Mouse (Mus musculus) heart, postnatal 0 days (tissue): ENCODE measurements around the gene Flywch2. TPM values are rescaled to one million over a fixed set of nuclear protein-coding genes. Genes with fewer than 3 reads are reported as not detected.

Experiments
- ATAC-seq: fragments of 200-750 bp; cut with Nextera tagmentation; 2 replicates; pipeline ENCODE4 v1.8.0; 2017; ENCODE audit warnings: low read depth, moderate number of reproducible peaks, moderate library complexity; ENCODE audit not compliant: insufficient read depth
- DNase-seq: peaks from one replicate; pipeline ENCODE4 v3.0.0-alpha.2; 2016; ENCODE audit warnings: low spot score
- H3K27ac ChIP-seq: fragments of 300-500 bp; sonication (generic); 2 replicates; pipeline ENCODE4 v1.5.1; 2014; ENCODE audit warnings: low read depth, mild to moderate bottlenecking
- H3K27me3 ChIP-seq: fragments of 300-500 bp; sonication (generic); 2 replicates; pipeline ENCODE4 v1.6.1; 2014; ENCODE audit warnings: low read length, mixed read lengths; ENCODE audit not compliant: control insufficient read depth, insufficient read depth
- H3K36me3 ChIP-seq: fragments of 300-500 bp; sonication (generic); replicated peaks from 2 replicates; pipeline ENCODE4 v1.6.1; 2014; ENCODE audit warnings: low read length, mixed read lengths; ENCODE audit not compliant: control insufficient read depth, insufficient read depth
- H3K4me1 ChIP-seq: fragments of 300-500 bp; sonication (generic); 2 replicates; pipeline ENCODE4 v1.6.1; 2014; ENCODE audit warnings: antibody characterized with exemption; ENCODE audit not compliant: control insufficient read depth, insufficient read depth
- H3K4me2 ChIP-seq: fragments of 300-500 bp; sonication (generic); 2 replicates; pipeline ENCODE4 v1.6.1; 2014; ENCODE audit warnings: low read depth, mild to moderate bottlenecking, low read length, moderate library complexity
- H3K4me3 ChIP-seq: fragments of 300-500 bp; sonication (generic); 2 replicates; pipeline ENCODE4 v1.5.1; 2014; ENCODE audit warnings: low read depth, low read length
- H3K9ac ChIP-seq: fragments of 300-500 bp; sonication (generic); replicated peaks from 2 replicates; pipeline ENCODE4 v1.6.1; 2014; ENCODE audit warnings: low read depth, low read length, mixed read lengths
- H3K9me3 ChIP-seq: fragments of 300-500 bp; sonication (generic); replicated peaks from 2 replicates; pipeline ENCODE4 v1.6.1; 2016; ENCODE audit warnings: low read length; ENCODE audit not compliant: control insufficient read depth
- CTCF ChIP-seq: IDR thresholded peaks from 2 replicates; pipeline ENCODE4 v1.5.1; 2016; ENCODE audit warnings: antibody characterized with exemption, control low read depth, low read depth
- EP300 ChIP-seq: IDR thresholded peaks from 2 replicates; pipeline ENCODE4 v1.6.1; 2016; ENCODE audit warnings: antibody characterized with exemption, low read depth
- WGBS: fragments of 180-500 bp; shearing (Covaris S2); extraction: QIAGEN DNeasy Blood & Tissue Kit; methylation state at CpG from one replicate; pipeline ENCODE4 v1.1.7; 2014; 5-methylcytosine and 5-hydroxymethylcytosine counted together
- polyA plus RNA-seq: library from polyadenylated mRNA; unstranded; fragments of >200 nt; fragmentation: Nextera tagmentation; extraction: Ambion mirVana; gene quantifications from 2 replicates; pipeline ENCODE4 v1.2.1, GENCODE M21; 2015
- total RNA-seq: library from RNA; depleted of rRNA; stranded (reverse); fragments of >200 nt; gene quantifications from 2 replicates; pipeline ENCODE4 v1.2.3, GENCODE M21; 2014; ENCODE audit warnings: low replicate concordance

The Flywch2 gene
- total and polyA plus RNA-seq, 2 experiments from 2014 or later, result 4.9 TPM; not detected in 1

DNA sequence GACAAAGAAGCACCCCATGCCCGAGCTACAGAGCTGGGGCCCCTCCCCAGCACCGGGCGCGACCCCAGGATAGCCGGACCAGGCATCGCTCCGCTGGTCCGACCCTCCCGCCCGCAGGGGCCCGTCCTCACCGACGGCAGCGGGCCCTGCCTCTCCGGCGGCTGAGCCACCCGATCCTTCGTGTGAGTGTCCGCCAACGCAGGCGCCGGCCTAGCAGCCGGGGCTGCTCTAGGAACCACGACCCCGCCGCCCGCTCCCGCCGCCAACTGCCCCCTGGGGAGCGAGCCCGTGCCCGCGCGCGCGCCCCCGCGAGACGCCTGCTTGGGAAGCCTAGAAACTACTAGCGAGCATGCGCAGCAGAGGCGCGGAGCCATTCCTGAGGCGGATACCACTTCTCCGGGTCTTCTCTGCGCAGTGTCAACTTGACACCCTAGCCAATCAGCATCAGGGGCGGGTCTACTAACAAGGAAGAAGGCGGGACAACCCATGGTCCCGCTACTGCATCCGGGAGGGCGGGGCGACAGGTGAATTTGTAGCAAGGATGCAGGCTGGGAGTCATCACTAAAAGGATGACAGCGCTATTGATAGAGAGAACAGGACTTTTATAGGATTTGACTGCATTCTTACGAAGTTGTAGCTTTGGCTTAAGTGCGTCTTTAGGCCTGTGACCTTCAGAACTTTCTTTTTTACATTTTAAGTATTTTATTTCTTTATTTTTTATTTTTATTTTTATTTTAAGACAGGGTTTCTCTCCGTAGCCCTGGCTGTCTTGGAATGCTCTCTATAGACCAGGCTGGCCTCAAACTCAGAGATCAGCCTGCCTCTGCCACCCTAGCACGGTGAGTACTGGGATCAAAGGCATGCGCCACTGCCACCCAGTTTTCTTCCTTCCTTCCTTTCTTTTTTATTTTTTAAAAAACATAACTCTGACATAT lies 14.3 kb downstream of the Flywch2 start, which contains the start of gene Flywch1:
Flywch1 (minus strand) TSS at position 319 of the 935 bp plus-strand sequence.
- H3K27me3 ChIP-seq, result no peaks in the 10 kb centered on the region
- H3K27ac ChIP-seq, result peak within 1 kb of the TSS; percentile 80
- peak within 1 kb of the TSS; percentile 81 for H3K4me3 ChIP-seq
- DNase-seq, result peak; percentile 98
- peak within 1 kb of the TSS; percentile 80 for H3K4me2 ChIP-seq
- TF ChIP-seq CTCF (no peak), EP300 (peak; percentile 85)
- H3K9me3 ChIP-seq, result no peaks in the 10 kb centered on the region
- peaks cover 13% of the 10 kb centered on the region for H3K4me1 ChIP-seq
- 4% methylated on average over 50 of the region's 58 CpGs for WGBS
- peak; percentile 97 for ATAC-seq
- H3K36me3 ChIP-seq, result no peaks in the 10 kb centered on the region
- H3K9ac ChIP-seq, result peak within 1 kb of the TSS; percentile 83

DNA sequence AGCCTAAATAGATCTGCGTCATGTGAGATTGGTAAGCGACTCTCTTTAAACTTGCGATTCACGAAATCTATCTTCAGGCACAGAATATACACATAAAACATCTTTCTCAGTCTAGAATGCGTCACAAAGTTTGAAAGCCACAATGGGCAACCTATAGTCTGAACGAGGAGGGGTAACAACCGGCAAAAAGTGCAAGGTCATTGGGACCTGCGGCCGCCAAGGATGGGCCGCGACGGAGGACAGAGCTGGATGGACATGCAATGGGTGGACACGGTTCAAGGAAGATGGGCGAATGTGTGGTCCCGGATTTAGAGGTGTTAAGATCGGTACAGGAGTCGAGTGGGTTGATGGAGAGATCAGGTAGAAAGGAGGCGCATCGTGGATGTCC lies 15.0 kb downstream of the Flywch2 start:
- ATAC-seq (peak; percentile 28), DNase-seq (peak; percentile 16)
- Histone ChIP-seq H3K9me3 (no peaks in the 10 kb centered on the region), H3K9ac (peak overlapping the region; percentile 83), H3K4me1 (peaks cover 13% of the 10 kb centered on the region), H3K4me2 (peak overlapping the region; percentile 80), H3K36me3 (no peaks in the 10 kb centered on the region), H3K4me3 (peak overlapping the region; percentile 81), H3K27me3 (no peaks in the 10 kb centered on the region), H3K27ac (peak overlapping the region; percentile 80)
- TF ChIP-seq CTCF (no peak), EP300 (no peak)
- under 1% methylated on average over 19 of the region's 19 CpGs for WGBS

DNA sequence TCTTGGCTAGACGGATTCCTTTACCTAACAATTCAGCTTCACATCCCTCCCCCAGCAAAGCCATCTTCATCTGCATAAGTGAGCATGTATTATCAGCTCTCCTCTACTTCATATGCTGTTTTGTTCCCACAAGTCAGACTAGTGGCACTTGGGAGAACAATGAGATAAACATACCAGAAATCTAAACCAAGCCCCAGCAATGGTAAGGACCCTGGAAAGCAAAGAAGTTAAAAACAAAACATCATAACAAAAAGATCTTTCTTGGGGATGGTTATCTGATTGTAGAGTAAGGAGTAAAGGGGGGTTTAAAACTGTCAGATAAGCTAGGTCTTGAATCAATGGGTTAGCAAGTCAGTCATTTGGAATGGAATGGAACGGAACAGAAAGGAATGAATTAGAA lies 15.4 kb downstream of the Flywch2 start:
- Histone ChIP-seq H3K4me3 (peak overlapping the region; percentile 81), H3K27me3 (no peaks in the 10 kb centered on the region), H3K27ac (no peak overlapping the region)

DNA sequence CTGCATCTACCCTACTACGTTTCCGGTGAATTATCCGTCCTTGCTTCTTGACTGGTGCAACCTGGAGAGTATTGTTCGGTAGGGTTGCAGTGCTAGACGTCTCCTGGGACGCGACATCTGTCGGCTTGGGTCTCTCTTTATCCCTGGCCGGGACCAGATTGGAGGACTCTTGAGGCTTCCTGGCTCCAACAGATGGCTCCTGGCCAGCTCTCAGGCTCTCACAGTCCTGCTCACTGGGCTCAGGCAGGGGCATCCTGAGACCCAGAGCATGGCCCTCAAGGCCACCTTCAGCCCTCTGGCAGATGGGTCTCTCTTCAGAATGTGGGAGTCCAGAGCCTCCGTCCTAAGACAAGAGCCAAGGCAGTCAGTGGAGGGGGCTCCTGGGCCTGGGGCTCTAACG lies 22.9 kb downstream of the Flywch2 start:
- DNase-seq, result no peak
- no peak overlapping the region for H3K4me2 ChIP-seq
- no peak overlapping the region for H3K4me3 ChIP-seq
- no peaks in the 10 kb centered on the region for H3K27me3 ChIP-seq
- TF ChIP-seq CTCF (no peak), EP300 (no peak)
- WGBS, result 83% methylated on average over 11 of the region's 11 CpGs
- ATAC-seq, result no peak
- H3K36me3 ChIP-seq, result peaks cover 34% of the 10 kb centered on the region
- H3K4me1 ChIP-seq, result no peaks in the 10 kb centered on the region
- H3K9me3 ChIP-seq, result no peaks in the 10 kb centered on the region
- H3K27ac ChIP-seq, result no peak overlapping the region
- H3K9ac ChIP-seq, result no peak overlapping the region

More for the DNA sequence above, 15.4 kb downstream of the Flywch2 start:
- Histone ChIP-seq H3K9ac (peak overlapping the region; percentile 83), H3K9me3 (no peaks in the 10 kb centered on the region), H3K36me3 (no peaks in the 10 kb centered on the region), H3K4me1 (peaks cover 13% of the 10 kb centered on the region), H3K4me2 (peak overlapping the region; percentile 80)
- 25% methylated on average over 2 of the region's 2 CpGs for WGBS
- ATAC-seq, result no peak
- TF ChIP-seq CTCF, result no peak
- no peak for TF ChIP-seq EP300
- no peak for DNase-seq

DNA sequence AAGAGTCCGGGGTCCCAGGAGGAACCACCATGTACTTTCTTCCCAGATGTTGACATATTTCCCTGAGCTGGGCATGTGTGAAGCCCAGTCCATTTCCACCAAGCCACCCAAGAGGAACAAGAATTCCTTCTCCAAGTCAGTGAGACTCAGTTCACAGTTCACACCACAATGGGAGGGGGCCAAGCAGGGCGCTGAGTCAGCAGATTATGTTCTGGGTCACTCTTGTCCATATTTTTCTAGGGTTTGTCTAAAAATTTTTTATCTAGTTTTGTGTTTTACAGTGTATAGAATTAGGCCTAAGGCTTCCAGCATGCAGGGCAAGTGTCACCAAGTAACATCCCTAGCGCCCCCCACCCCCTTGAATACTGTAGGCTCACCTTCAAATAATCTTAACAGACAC lies 24.7 kb downstream of the Flywch2 start:
- WGBS, result 90% methylated on average over 3 of the region's 3 CpGs
- Histone ChIP-seq H3K27ac (no peak overlapping the region), H3K4me1 (no peaks in the 10 kb centered on the region), H3K36me3 (peaks cover 47% of the 10 kb centered on the region), H3K9ac (no peak overlapping the region), H3K4me3 (no peak overlapping the region), H3K27me3 (no peaks in the 10 kb centered on the region), H3K4me2 (no peak overlapping the region), H3K9me3 (no peaks in the 10 kb centered on the region)
- no peak for TF ChIP-seq EP300
- no peak for TF ChIP-seq CTCF
- DNase-seq, result no peak
- ATAC-seq, result no peak
